Mouse (Mus musculus): Measurements from ENCODE around the gene Gm37240. TPM values are rescaled to one million over a fixed set of nuclear protein-coding genes. Genes with fewer than 3 reads are reported as not detected.

The Gm37240 gene
- total RNA-seq, 2 experiments from 2014 or later = 1.3 to 1.9 TPM

- no peak for DNase-seq (ENCODE audit: low spot score in 2 of 2)
Measured at GRCm38 (mm10) chr3:84813436-84814156, 1073.7 kb downstream of the Gm37240 start.

- no peak for DNase-seq (ENCODE audit: low spot score in 2 of 2)
Measured at GRCm38 (mm10) chr3:84810803-84811202, 1076.5 kb downstream of the Gm37240 start.

- DNase-seq (ENCODE audit: low spot score in 2 of 2) = no peak
Measured at GRCm38 (mm10) chr3:84808906-84809305, 1078.4 kb downstream of the Gm37240 start.

- no peak for DNase-seq (ENCODE audit: low spot score in 2 of 2)
Measured at GRCm38 (mm10) chr3:84807826-84808225, 1079.5 kb downstream of the Gm37240 start.

- DNase-seq (ENCODE audit: low spot score in 2 of 2) = no peak
Measured at GRCm38 (mm10) chr3:84806206-84806605, 1081.1 kb downstream of the Gm37240 start.

GRCm38 (mm10) chr3:84804036-84804435, 1083.3 kb downstream of the Gm37240 start:
- DNase-seq (ENCODE audit: low spot score in 2 of 2) = no peak

- DNase-seq (ENCODE audit: low spot score in 2 of 2) = no peak
Measured at GRCm38 (mm10) chr3:84787914-84788313, 1099.4 kb downstream of the Gm37240 start.

- no peak for DNase-seq (ENCODE audit: low spot score in 2 of 2)
Measured at GRCm38 (mm10) chr3:84776084-84776483, 1111.2 kb downstream of the Gm37240 start.

- DNase-seq (ENCODE audit: low spot score in 2 of 2) = no peak
Measured at GRCm38 (mm10) chr3:84775577-84775976, 1111.7 kb downstream of the Gm37240 start.

GRCm38 (mm10) chr3:84775067-84775423, 1112.3 kb downstream of the Gm37240 start:
- no peak for DNase-seq (ENCODE audit: low spot score in 2 of 2)

GRCm38 (mm10) chr3:84774246-84775066, 1112.9 kb downstream of the Gm37240 start:
- DNase-seq (ENCODE audit: low spot score in 2 of 2) = no peak

GRCm38 (mm10) chr3:84771980-84772379, 1115.3 kb downstream of the Gm37240 start:
- no peak for DNase-seq (ENCODE audit: low spot score in 2 of 2)

- no peak for DNase-seq (ENCODE audit: low spot score in 2 of 2)
Measured at GRCm38 (mm10) chr3:84770518-84770917, 1116.8 kb downstream of the Gm37240 start.

- DNase-seq (ENCODE audit: low spot score in 2 of 2) = no peak
Measured at GRCm38 (mm10) chr3:84769411-84769810, 1117.9 kb downstream of the Gm37240 start.

GRCm38 (mm10) chr3:84768940-84769339, 1118.4 kb downstream of the Gm37240 start:
- no peak for DNase-seq (ENCODE audit: low spot score in 2 of 2)

GRCm38 (mm10) chr3:84753816-84754215, 1133.5 kb downstream of the Gm37240 start:
- no peak for DNase-seq (ENCODE audit: low spot score in 2 of 2)

GRCm38 (mm10) chr3:84749222-84749621, 1138.1 kb downstream of the Gm37240 start:
- DNase-seq (ENCODE audit: low spot score in 2 of 2) = no peak

GRCm38 (mm10) chr3:84748139-84748538, 1139.2 kb downstream of the Gm37240 start:
- DNase-seq (ENCODE audit: low spot score in 2 of 2) = no peak

GRCm38 (mm10) chr3:84745537-84746189, 1141.7 kb downstream of the Gm37240 start:
- DNase-seq (ENCODE audit: low spot score in 2 of 2) = peak; percentile 58 to 78

- DNase-seq (ENCODE audit: low spot score in 2 of 2) = no peak
Measured at GRCm38 (mm10) chr3:84744707-84745106, 1142.6 kb downstream of the Gm37240 start.

GRCm38 (mm10) chr3:84740050-84740596, 1147.2 kb downstream of the Gm37240 start:
- no peak for DNase-seq (ENCODE audit: low spot score in 2 of 2)

- no peak for DNase-seq (ENCODE audit: low spot score in 2 of 2)
Measured at GRCm38 (mm10) chr3:84737137-84737536, 1150.2 kb downstream of the Gm37240 start.
